Mouse (Mus musculus): ENCODE measurements around the gene Gmfb. TPM values are rescaled to one million over a fixed set of nuclear protein-coding genes. Genes with fewer than 3 reads are reported as not detected.

The Gmfb gene
- polyA plus RNA-seq (2012; fragmentation: generic; extraction: Trizol), result 17.2 TPM

DNA sequence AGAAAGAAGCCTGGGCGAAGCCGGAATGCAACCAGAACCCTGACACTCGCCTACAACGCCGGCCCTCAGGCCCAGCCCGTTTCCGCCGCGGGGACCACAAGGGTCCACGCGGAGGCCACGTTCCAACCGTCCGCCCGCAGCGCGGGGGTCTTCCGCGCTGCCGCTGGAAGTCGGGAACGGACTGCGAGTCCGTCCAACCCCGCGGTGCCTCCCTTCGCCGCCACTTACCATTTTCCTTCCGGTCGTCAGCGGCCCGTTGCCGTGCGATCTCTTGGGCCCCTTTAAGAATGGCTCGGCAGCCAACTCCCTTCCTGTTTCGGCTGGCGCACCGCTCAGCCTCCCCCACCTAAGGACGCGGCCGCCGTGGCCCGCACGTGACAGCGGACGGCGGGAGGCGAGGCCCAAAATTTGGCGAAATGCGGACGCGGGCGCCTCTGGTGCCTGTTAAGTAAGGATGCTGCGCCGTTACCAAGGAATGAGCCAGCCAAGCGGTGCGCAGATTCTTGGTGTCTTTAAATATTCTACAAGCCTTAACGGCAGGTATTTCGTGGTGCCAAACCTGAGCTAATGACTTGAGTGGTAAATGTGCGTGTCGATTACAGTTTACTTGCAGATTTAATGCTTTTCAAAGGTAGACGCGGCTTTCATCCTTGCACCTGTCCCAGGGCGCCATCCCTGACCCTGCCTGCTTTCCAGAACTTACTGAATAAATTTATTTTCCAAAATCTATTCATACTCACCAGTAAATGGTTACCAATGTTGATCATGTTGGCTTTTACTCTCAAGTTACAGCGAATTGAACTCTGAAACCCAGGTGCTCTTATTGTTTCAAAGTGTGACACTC lies at the start of gene Gmfb:
Gene Gmfb (minus strand): TSS at position 370 of the 844 bp plus-strand sequence.
- no peaks in the 10 kb centered on the region for H3K27me3 ChIP-seq (ENCODE audit: control insufficient read depth, insufficient read depth, insufficient read length)
- peaks cover 48% of the 10 kb centered on the region for H3K79me2 ChIP-seq (ENCODE audit: control insufficient read depth, insufficient read depth)
- peak within 1 kb of the TSS; percentile 97 for H3K4me3 ChIP-seq
- peak within 1 kb of the TSS; percentile 54 for H3ac ChIP-seq (ENCODE audit: control insufficient read depth, insufficient read length)
- H3K4me2 ChIP-seq (ENCODE audit: low read depth), result peak within 1 kb of the TSS; percentile 98
- H3K36me3 ChIP-seq (ENCODE audit: control insufficient read depth, insufficient read depth), result no peaks in the 10 kb centered on the region
- no peak for TF ChIP-seq TCF3 (IDR thresholded peaks at IDR 0.05; ENCODE audit: insufficient read length, low read depth)
- no peak for TF ChIP-seq E2F4 (IDR thresholded peaks at IDR 0.05; ENCODE audit: insufficient read depth)
- TF ChIP-seq TCF12 (IDR thresholded peaks at IDR 0.05; ENCODE audit: insufficient read depth, poor library complexity, severe bottlenecking), result no peak
- TF ChIP-seq MYOD1 (IDR thresholded peaks at IDR 0.05; ENCODE audit: control insufficient read depth in 1 of 3, insufficient read length in 2 of 3, low read depth in 2 of 3), result peak in 1 of 3 experiments; percentile 33
- TF ChIP-seq POLR2AphosphoS2 (IDR thresholded peaks at IDR 0.05; ENCODE audit: insufficient read length, low read depth), result peak; percentile 80
- peak; percentile 76 for TF ChIP-seq USF1 (IDR thresholded peaks at IDR 0.05; ENCODE audit: low read depth)
- no peak for TF ChIP-seq MAX (IDR thresholded peaks at IDR 0.05; ENCODE audit: low read depth)
- TF ChIP-seq MYOG (IDR thresholded peaks at IDR 0.05; ENCODE audit: control insufficient read depth in 1 of 3, insufficient read depth in 1 of 3, insufficient read length in 2 of 3, low read depth in 2 of 3), result no peak
- peak; percentile 80 for TF ChIP-seq POLR2A (IDR thresholded peaks at IDR 0.05; ENCODE audit: insufficient read length, low read depth)

GRCm38 (mm10) chr14:46862922-46863321 lies 40.9 kb upstream of the Gmfb start:
- Histone ChIP-seq H3ac (ENCODE audit: control insufficient read depth, insufficient read length) (no peak overlapping the region), H3K4me2 (ENCODE audit: low read depth) (no peak overlapping the region), H3K79me2 (ENCODE audit: control insufficient read depth, insufficient read depth) (no peaks in the 10 kb centered on the region), H3K27me3 (ENCODE audit: control insufficient read depth, insufficient read depth, insufficient read length) (no peaks in the 10 kb centered on the region), H3K4me3 (no peak overlapping the region), H3K36me3 (ENCODE audit: control insufficient read depth, insufficient read depth) (no peaks in the 10 kb centered on the region)
- no peak for TF ChIP-seq MYOD1 (IDR thresholded peaks at IDR 0.05; ENCODE audit: control insufficient read depth in 1 of 3, insufficient read length in 2 of 3, low read depth in 2 of 3)
- TF ChIP-seq TCF12 (IDR thresholded peaks at IDR 0.05; ENCODE audit: insufficient read depth, poor library complexity, severe bottlenecking), result no peak
- TF ChIP-seq SRF (IDR thresholded peaks at IDR 0.05; ENCODE audit: control insufficient read depth, insufficient read length, low read depth), result no peak
- no peak for TF ChIP-seq MAX (IDR thresholded peaks at IDR 0.05; ENCODE audit: low read depth)
- TF ChIP-seq E2F4 (IDR thresholded peaks at IDR 0.05; ENCODE audit: insufficient read depth), result no peak
- TF ChIP-seq POLR2A (IDR thresholded peaks at IDR 0.05; ENCODE audit: insufficient read length, low read depth), result no peak
- no peak for TF ChIP-seq TCF3 (IDR thresholded peaks at IDR 0.05; ENCODE audit: insufficient read length, low read depth)
- TF ChIP-seq USF1 (IDR thresholded peaks at IDR 0.05; ENCODE audit: low read depth), result no peak
- no peak for TF ChIP-seq REST (IDR thresholded peaks at IDR 0.05; ENCODE audit: insufficient read depth, insufficient read length)
- no peak for TF ChIP-seq POLR2AphosphoS2 (IDR thresholded peaks at IDR 0.05; ENCODE audit: insufficient read length, low read depth)
- no peak for TF ChIP-seq CEBPB (IDR thresholded peaks at IDR 0.05; ENCODE audit: insufficient read depth, poor library complexity, severe bottlenecking)
- no peak for TF ChIP-seq MYOG (IDR thresholded peaks at IDR 0.05; ENCODE audit: control insufficient read depth in 1 of 3, insufficient read depth in 1 of 3, insufficient read length in 2 of 3, low read depth in 2 of 3)

DNA sequence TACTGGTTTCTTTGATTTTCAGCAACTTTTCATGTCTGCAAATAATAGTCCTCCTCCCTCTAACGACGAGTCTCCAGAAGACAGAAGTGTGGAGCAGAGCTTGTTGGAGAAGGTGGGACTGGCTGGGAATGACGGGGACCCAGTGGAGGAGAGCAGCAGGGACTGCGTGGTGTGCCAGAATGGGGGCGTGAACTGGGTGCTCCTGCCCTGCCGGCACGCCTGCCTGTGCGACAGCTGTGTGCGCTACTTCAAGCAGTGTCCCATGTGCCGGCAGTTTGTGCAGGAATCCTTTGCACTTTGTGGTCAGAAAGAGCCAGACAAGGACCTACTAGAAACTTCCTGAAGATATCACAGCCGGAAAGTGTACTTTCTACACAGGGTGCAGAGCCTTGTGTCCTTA lies 31.6 kb upstream of the Gmfb start:
- Histone ChIP-seq H3ac (ENCODE audit: control insufficient read depth, insufficient read length) (no peak overlapping the region), H3K36me3 (ENCODE audit: control insufficient read depth, insufficient read depth) (no peaks in the 10 kb centered on the region), H3K27me3 (ENCODE audit: control insufficient read depth, insufficient read depth, insufficient read length) (no peaks in the 10 kb centered on the region), H3K4me3 (no peak overlapping the region), H3K4me2 (ENCODE audit: low read depth) (no peak overlapping the region), H3K79me2 (ENCODE audit: control insufficient read depth, insufficient read depth) (no peaks in the 10 kb centered on the region)
- TF ChIP-seq TCF12 (IDR thresholded peaks at IDR 0.05; ENCODE audit: insufficient read depth, poor library complexity, severe bottlenecking), result no peak
- TF ChIP-seq MAX (IDR thresholded peaks at IDR 0.05; ENCODE audit: low read depth), result no peak
- TF ChIP-seq POLR2AphosphoS2 (IDR thresholded peaks at IDR 0.05; ENCODE audit: insufficient read length, low read depth), result no peak
- TF ChIP-seq SRF (IDR thresholded peaks at IDR 0.05; ENCODE audit: control insufficient read depth, insufficient read length, low read depth), result no peak
- TF ChIP-seq MYOG (IDR thresholded peaks at IDR 0.05; ENCODE audit: control insufficient read depth in 1 of 3, insufficient read depth in 1 of 3, insufficient read length in 2 of 3, low read depth in 2 of 3), result peak in 2 of 3 experiments; percentile 89 to 90
- peak in 2 of 3 experiments; percentile 57 to 86 for TF ChIP-seq MYOD1 (IDR thresholded peaks at IDR 0.05; ENCODE audit: control insufficient read depth in 1 of 3, insufficient read length in 2 of 3, low read depth in 2 of 3)

GRCm38 (mm10) chr14:46849769-46850168 lies 27.7 kb upstream of the Gmfb start:
- Histone ChIP-seq H3K4me3 (no peak overlapping the region), H3K79me2 (ENCODE audit: control insufficient read depth, insufficient read depth) (no peaks in the 10 kb centered on the region), H3K4me2 (ENCODE audit: low read depth) (no peak overlapping the region), H3K36me3 (ENCODE audit: control insufficient read depth, insufficient read depth) (peaks cover 8% of the 10 kb centered on the region), H3ac (ENCODE audit: control insufficient read depth, insufficient read length) (no peak overlapping the region), H3K27me3 (ENCODE audit: control insufficient read depth, insufficient read depth, insufficient read length) (no peaks in the 10 kb centered on the region)
- TF ChIP-seq POLR2AphosphoS2 (IDR thresholded peaks at IDR 0.05; ENCODE audit: insufficient read length, low read depth) (no peak), CEBPB (IDR thresholded peaks at IDR 0.05; ENCODE audit: insufficient read depth, poor library complexity, severe bottlenecking) (no peak), REST (IDR thresholded peaks at IDR 0.05; ENCODE audit: insufficient read depth, insufficient read length) (no peak), MAX (IDR thresholded peaks at IDR 0.05; ENCODE audit: low read depth) (no peak), TCF12 (IDR thresholded peaks at IDR 0.05; ENCODE audit: insufficient read depth, poor library complexity, severe bottlenecking) (no peak), MYOD1 (IDR thresholded peaks at IDR 0.05; ENCODE audit: control insufficient read depth in 1 of 3, insufficient read length in 2 of 3, low read depth in 2 of 3) (no peak), TCF3 (IDR thresholded peaks at IDR 0.05; ENCODE audit: insufficient read length, low read depth) (no peak), USF1 (IDR thresholded peaks at IDR 0.05; ENCODE audit: low read depth) (no peak)
